Mouse (Mus musculus) kidney, embryonic 16.5 days (tissue): ENCODE data around the gene Mboat2. TPM values are rescaled to one million over a fixed set of nuclear protein-coding genes. Genes with fewer than 3 reads are reported as not detected.
A peak's percentile ranks its signal among the peaks of the same experiment; 100 is the strongest.

Source experiments
- ATAC-seq: fragments of 200-750 bp; cut with Nextera tagmentation; 2 replicates; pipeline ENCODE4 v1.8.0; 2017; ENCODE audit warnings: moderate TSS enrichment; ENCODE audit not compliant: low FRiP score, low TSS enrichment
- H3K27ac ChIP-seq: fragments of 300-500 bp; sonication (generic); 2 replicates; pipeline ENCODE4 v1.5.1; 2014; ENCODE audit warnings: low read length
- H3K27me3 ChIP-seq: fragments of 300-500 bp; sonication (generic); 2 replicates; pipeline ENCODE4 v1.6.1; 2014; ENCODE audit warnings: low read length, control low read depth, mixed read lengths; ENCODE audit not compliant: insufficient read depth
- H3K36me3 ChIP-seq: fragments of 300-500 bp; sonication (generic); 2 replicates; pipeline ENCODE4 v1.6.1; 2014; ENCODE audit warnings: low read length, control low read depth, mixed read lengths; ENCODE audit not compliant: insufficient read depth
- H3K4me1 ChIP-seq: fragments of 300-500 bp; sonication (generic); 2 replicates; pipeline ENCODE4 v1.6.1; 2014; ENCODE audit warnings: low read length, control low read depth, mixed read lengths; ENCODE audit not compliant: insufficient read depth
- H3K4me2 ChIP-seq: fragments of 300-500 bp; sonication (generic); replicated peaks from 2 replicates; pipeline ENCODE4 v1.6.1; 2014; ENCODE audit warnings: low read depth, low read length
- H3K4me3 ChIP-seq: fragments of 300-500 bp; sonication (generic); 2 replicates; pipeline ENCODE4 v1.5.1; 2014; ENCODE audit warnings: mild to moderate bottlenecking, low read length
- H3K9ac ChIP-seq: fragments of 300-500 bp; sonication (generic); replicated peaks from 2 replicates; pipeline ENCODE4 v1.6.1; 2014; ENCODE audit warnings: low read length
- H3K9me3 ChIP-seq: fragments of 300-500 bp; sonication (generic); 2 replicates; pipeline ENCODE4 v1.6.1; 2016; ENCODE audit warnings: low read length, control low read depth
- WGBS: fragments of 180-500 bp; shearing (Covaris S2); extraction: QIAGEN DNeasy Blood & Tissue Kit; methylation state at CpG from one replicate; pipeline ENCODE4 v1.1.7; 2014; 5-methylcytosine and 5-hydroxymethylcytosine counted together
- polyA plus RNA-seq: library from polyadenylated mRNA; unstranded; fragments of >200 nt; fragmentation: Nextera tagmentation; extraction: Ambion mirVana; gene quantifications from 2 replicates; pipeline ENCODE4 v1.2.1, GENCODE M21; 2015

Mboat2 gene
- polyA plus RNA-seq, 1 experiment from 2014 or later, result 44.7 TPM

GRCm38 (mm10) chr12:24948344-24948743 is 117.7 kb downstream of the Mboat2 start:
- 0 out of 2 replicates have a peak, but pooled peaks have one; percentile 36 for ATAC-seq
- Histone ChIP-seq H3K9ac (no peak overlapping the region), H3K27me3 (no peaks in the 10 kb centered on the region), H3K9me3 (no peaks in the 10 kb centered on the region), H3K4me2 (no peak overlapping the region), H3K4me1 (no peaks in the 10 kb centered on the region), H3K36me3 (peaks cover 29% of the 10 kb centered on the region), H3K4me3 (no peak overlapping the region), H3K27ac (no peak overlapping the region)
- 60% methylated on average over 3 of the region's 3 CpGs for WGBS

DNA sequence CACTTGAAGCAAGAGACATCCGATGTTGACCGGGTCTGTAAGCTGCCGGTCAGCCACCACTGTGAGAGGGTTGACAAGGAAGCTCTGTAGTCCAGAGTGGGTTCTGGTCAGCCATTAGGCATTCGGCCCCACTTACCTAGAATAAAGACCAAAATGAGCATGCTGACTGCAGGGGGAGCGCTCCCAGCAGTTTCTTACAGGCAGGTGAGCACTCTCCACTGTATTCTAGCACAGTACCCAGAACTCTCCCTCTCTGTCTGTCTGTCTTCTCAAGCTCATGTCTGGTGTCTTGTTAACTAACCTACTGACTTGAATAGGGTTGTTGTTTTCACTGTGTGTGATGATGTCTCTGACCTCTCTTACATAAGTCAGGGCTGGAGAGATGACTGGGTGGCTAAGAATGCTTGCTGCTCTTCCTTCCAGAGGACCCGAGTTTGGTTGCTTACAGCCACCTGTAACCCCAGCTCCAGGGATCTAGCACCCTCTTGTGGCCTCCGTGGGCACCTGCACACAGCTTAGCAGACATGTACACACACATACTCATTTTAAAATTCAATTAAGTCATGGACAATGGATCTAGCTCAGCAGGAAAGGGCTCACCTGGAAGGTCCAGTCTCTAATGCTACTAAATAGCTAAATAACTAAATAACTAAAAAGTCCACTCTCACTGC is 119.8 kb downstream of the Mboat2 start:
- H3K27me3 ChIP-seq, result no peaks in the 10 kb centered on the region
- no peak overlapping the region for H3K4me2 ChIP-seq
- ATAC-seq, result no peak
- no peak overlapping the region for H3K9ac ChIP-seq
- no peaks in the 10 kb centered on the region for H3K4me1 ChIP-seq
- no peaks in the 10 kb centered on the region for H3K9me3 ChIP-seq
- peaks cover 25% of the 10 kb centered on the region for H3K36me3 ChIP-seq
- WGBS, result 90% methylated on average over 7 of the region's 7 CpGs
- no peak overlapping the region for H3K27ac ChIP-seq
- no peak overlapping the region for H3K4me3 ChIP-seq

GRCm38 (mm10) chr12:24952147-24952546 is 121.5 kb downstream of the Mboat2 start:
- no peak overlapping the region for H3K27ac ChIP-seq
- H3K4me2 ChIP-seq, result no peak overlapping the region
- H3K4me1 ChIP-seq, result no peaks in the 10 kb centered on the region
- no peaks in the 10 kb centered on the region for H3K9me3 ChIP-seq
- H3K27me3 ChIP-seq, result no peaks in the 10 kb centered on the region
- peaks cover 18% of the 10 kb centered on the region for H3K36me3 ChIP-seq
- no peak overlapping the region for H3K9ac ChIP-seq
- WGBS, result 38% methylated on average over 6 of the region's 6 CpGs
- ATAC-seq, result peak; percentile 39; the same call in 1 of the 2 replicates
- no peak overlapping the region for H3K4me3 ChIP-seq

DNA sequence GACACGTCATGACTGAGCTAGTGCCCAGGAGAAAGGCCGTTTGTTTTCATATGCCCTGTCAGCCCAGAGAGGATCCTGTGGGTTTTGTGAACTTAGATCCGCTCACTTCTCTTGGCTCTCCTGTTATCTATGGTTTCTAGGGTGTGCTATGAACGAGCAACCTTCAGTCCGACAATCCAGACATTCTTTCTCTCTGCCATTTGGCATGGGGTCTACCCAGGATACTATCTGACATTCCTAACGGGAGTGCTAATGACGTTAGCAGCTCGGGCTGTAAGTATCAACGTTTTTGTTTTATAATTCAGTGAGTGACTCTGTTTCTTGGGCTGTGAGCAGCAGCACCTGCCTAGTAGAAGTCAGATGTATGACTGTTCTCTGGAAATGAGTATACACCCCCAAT is 124.5 kb downstream of the Mboat2 start:
- ATAC-seq, result no peak
- Histone ChIP-seq H3K27ac (no peak overlapping the region), H3K36me3 (peaks cover 21% of the 10 kb centered on the region), H3K9me3 (no peaks in the 10 kb centered on the region), H3K9ac (no peak overlapping the region), H3K4me3 (no peak overlapping the region), H3K4me1 (no peaks in the 10 kb centered on the region), H3K4me2 (no peak overlapping the region), H3K27me3 (no peaks in the 10 kb centered on the region)
- WGBS, result 74% methylated on average over 9 of the region's 9 CpGs

GRCm38 (mm10) chr12:24958526-24958925 is 127.8 kb downstream of the Mboat2 start:
- 88% methylated on average over 3 of the region's 3 CpGs for WGBS
- H3K9ac ChIP-seq, result no peak overlapping the region
- no peak overlapping the region for H3K27ac ChIP-seq
- H3K4me2 ChIP-seq, result no peak overlapping the region
- no peak overlapping the region for H3K4me3 ChIP-seq
- H3K4me1 ChIP-seq, result peaks cover 7% of the 10 kb centered on the region
- peaks cover 6% of the 10 kb centered on the region; the same call in 1 of the 2 replicates for H3K36me3 ChIP-seq
- no peaks in the 10 kb centered on the region for H3K27me3 ChIP-seq
- H3K9me3 ChIP-seq, result no peaks in the 10 kb centered on the region
- ATAC-seq, result no peak

DNA sequence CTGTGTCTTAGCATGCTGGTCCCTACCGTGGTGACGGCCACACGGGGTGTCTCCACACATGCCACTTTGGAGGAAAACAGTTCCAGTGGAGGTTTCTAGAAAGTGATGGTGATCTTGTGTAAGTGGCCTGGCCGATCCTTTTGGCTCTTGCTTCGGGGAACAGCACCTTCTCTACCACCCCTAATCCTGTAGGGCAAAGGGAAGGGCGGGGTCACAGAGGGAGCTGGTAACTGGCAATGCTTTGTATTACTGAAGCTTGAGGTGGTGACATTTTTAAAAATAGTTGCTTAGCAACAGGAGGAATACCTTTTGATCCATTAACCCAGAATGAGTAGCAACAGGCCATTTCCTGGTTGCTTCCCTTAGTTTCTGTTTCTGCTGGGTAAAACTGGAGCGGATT is 131.1 kb downstream of the Mboat2 start:
- 85% methylated on average over 7 of the region's 7 CpGs for WGBS
- Histone ChIP-seq H3K9me3 (no peaks in the 10 kb centered on the region; the same call in 1 of the 2 replicates), H3K27me3 (no peaks in the 10 kb centered on the region), H3K9ac (no peak overlapping the region), H3K4me1 (peaks cover 10% of the 10 kb centered on the region), H3K4me2 (no peak overlapping the region), H3K27ac (peak overlapping the region; percentile 54), H3K4me3 (no peak overlapping the region), H3K36me3 (peaks cover 6% of the 10 kb centered on the region; the same call in 1 of the 2 replicates)
- no peak for ATAC-seq

DNA sequence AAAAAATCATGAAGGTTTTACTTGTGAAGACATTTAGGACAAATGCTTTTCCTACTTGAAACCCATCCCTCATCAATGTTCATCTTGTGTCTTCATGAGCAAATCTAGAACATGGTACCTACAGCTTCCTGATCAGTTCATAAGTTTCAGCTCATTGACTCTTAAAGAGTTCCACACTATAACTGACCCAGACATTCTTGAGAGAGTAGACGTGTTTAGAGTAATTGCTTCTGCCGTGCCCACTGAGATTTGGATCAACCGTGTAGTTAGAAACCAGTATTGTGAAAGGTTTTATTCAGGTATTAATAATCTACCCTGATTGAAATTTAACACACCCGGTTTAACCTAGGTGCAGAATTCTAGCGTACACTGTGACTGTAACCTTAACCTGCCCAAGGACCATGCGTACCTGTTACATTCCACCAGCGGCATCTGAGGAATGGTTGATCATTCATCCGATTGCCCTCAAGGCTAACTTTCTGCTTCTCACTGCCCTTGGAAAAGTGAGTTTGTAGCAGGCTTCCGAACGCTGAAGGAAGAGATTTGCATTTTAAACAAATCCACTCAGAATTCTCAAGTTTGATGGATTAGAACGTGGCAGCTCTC is 131.8 kb downstream of the Mboat2 start:
- ATAC-seq, result peak; percentile 92
- peak overlapping the region; percentile 71; the same call in 1 of the 2 replicates for H3K27ac ChIP-seq
- peaks cover 6% of the 10 kb centered on the region; the same call in 1 of the 2 replicates for H3K36me3 ChIP-seq
- no peaks in the 10 kb centered on the region for H3K27me3 ChIP-seq
- H3K4me1 ChIP-seq, result peaks cover 10% of the 10 kb centered on the region
- no peak overlapping the region for H3K4me3 ChIP-seq
- H3K4me2 ChIP-seq, result no peak overlapping the region
- no peak overlapping the region for H3K9ac ChIP-seq
- no peaks in the 10 kb centered on the region; the same call in 1 of the 2 replicates for H3K9me3 ChIP-seq
- 63% methylated on average over 11 of the region's 11 CpGs for WGBS

DNA sequence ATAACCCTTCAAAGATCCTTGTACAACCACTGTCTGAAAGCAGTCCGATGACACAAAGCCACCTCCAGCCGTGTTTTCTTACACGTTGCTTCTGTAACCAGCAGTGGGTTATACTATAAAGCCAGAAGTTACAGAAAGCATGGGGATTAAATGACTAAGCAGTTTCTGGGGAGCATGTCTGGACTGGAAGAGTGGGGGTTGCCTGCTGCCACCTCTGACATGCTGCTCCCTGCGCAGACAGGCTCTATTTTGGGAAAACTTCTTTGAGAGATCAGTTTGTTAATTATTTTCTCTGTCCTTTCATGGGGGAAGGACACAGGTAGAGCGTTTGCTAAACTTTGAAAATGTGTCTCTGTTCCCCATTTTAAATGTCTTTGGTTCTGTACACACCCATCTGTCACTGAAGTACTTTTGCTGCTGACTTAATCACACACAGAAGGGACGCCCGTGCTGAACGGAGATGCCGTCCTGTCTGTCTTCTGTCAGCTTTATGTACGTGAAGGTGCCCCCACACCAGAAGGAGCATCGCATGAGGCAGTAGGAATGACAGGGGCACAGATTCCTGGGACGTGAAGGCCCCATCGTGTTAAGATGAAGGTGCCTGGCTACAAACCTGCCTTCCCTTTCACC is 132.8 kb downstream of the Mboat2 start:
- peaks cover 10% of the 10 kb centered on the region for H3K4me1 ChIP-seq
- peak overlapping the region; percentile 80 for H3K27ac ChIP-seq
- no peak overlapping the region for H3K4me3 ChIP-seq
- H3K36me3 ChIP-seq, result peaks cover 6% of the 10 kb centered on the region; the same call in 1 of the 2 replicates
- H3K9ac ChIP-seq, result peak overlapping the region; percentile 35; the same call in 1 of the 2 replicates
- H3K27me3 ChIP-seq, result no peaks in the 10 kb centered on the region
- H3K4me2 ChIP-seq, result peak overlapping the region; percentile 16
- ATAC-seq, result no peak
- no peaks in the 10 kb centered on the region; the same call in 1 of the 2 replicates for H3K9me3 ChIP-seq
- 52% methylated on average over 13 of the region's 13 CpGs for WGBS

DNA sequence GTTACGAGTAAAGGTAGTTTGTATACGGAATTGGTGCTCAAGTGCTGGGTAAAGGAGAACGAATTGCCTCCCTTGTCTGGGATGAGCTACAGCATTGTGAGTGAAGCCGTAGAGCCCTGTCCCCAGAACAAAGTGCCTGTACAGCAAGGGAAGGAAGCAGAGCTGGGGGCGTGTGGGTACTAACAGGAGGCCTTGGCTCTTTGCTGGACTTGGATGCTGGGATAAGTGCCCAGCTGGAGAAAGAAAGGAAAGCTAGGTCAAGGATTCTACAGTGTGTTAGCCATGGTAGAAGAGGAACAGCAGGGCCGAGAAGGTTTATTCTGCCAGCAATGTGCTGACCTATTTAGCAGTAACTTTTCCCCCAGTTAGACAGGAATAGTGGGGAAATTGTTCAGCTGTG is 134.7 kb downstream of the Mboat2 start:
- no peak for ATAC-seq
- 71% methylated on average over 6 of the region's 6 CpGs for WGBS
- Histone ChIP-seq H3K4me3 (no peak overlapping the region), H3K27ac (no peak overlapping the region), H3K9ac (no peak overlapping the region), H3K4me1 (peaks cover 10% of the 10 kb centered on the region), H3K27me3 (no peaks in the 10 kb centered on the region), H3K36me3 (no peaks in the 10 kb centered on the region), H3K4me2 (no peak overlapping the region), H3K9me3 (no peaks in the 10 kb centered on the region; the same call in 1 of the 2 replicates)
